Mouse (Mus musculus) adrenal gland, adult 2 months (tissue): ENCODE results near the gene Wfdc1. TPM values are rescaled to one million over a fixed set of nuclear protein-coding genes. Genes with fewer than 3 reads are reported as not detected.

Source experiments
- DNase-seq: peaks from one replicate; pipeline ENCODE4 v3.0.0; 2021
- polyA plus RNA-seq: library from polyadenylated mRNA; depleted of rRNA; stranded (reverse); fragments of >200 nt; gene quantifications from 2 replicates; pipeline ENCODE4 v1.2.3, GENCODE M21; 2012
- total RNA-seq, 2 experiments: library from RNA; stranded (reverse); gene quantifications; 2 replicates each; pipeline ENCODE4 v1.2.3; 2021

The Wfdc1 gene
- total and polyA plus RNA-seq, 3 experiments, result 17.0 to 41.3 (median 21.0) TPM

DNA sequence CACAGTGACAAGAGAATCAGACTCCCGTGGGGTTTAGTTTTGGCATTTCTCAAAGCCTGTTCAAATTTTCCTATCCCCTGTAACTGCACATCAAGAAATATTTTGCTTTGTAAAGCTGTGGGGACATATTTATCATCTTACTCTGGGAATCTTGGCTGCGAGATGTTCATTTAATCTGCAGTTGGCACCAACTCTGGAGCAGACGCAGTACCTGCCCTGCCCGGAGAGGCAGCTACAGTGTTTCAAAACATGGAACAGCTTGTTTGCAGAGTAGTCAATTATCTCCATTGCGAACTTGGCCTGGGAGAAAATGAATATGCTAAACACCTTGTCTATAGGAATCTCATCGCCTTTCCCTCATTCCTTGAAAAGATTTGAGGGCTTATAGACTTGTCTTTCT, 27.9 kb upstream of the Wfdc1 start:
- no peak for DNase-seq

DNA sequence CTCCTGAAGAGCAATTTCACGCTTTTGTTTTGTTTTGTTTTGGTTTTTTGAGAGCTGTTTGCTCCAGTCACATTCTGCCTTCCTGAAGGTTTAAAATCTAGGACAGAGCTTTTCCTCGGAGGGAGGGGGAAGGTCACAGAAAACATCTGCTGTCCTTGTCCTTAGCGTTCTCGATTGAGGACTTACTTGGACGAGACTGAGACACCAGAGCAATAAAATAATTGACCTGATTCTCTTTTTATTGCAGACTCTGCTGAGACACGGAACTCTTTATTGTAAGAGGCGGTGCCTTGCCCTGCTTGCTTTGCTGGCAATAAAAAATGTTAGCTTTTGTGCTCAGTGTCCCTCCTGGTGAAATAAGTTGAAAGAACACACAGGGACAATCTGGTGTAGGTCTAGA, 26.4 kb upstream of the Wfdc1 start:
- peak; percentile 55 for DNase-seq

DNA sequence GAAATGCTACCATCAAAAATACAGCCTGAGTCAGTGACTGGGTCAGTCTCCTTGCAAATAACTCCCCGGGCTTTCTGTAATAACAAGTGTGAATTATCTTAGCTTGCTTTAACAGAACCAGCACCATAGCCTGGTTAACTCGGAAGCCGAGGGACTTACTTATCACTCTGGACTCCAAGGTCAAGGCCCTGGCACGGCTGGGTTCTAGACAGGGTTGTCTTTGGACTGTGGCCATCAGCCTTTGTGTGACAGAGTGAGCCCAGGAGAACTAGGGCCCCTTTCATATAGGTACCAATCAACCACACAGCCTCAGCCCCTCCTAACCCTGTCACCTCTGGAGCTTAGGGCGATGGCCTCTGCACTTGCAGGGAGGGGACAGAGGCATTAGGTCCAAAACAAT, 25.1 kb upstream of the Wfdc1 start:
- peak; percentile 76 for DNase-seq

DNA sequence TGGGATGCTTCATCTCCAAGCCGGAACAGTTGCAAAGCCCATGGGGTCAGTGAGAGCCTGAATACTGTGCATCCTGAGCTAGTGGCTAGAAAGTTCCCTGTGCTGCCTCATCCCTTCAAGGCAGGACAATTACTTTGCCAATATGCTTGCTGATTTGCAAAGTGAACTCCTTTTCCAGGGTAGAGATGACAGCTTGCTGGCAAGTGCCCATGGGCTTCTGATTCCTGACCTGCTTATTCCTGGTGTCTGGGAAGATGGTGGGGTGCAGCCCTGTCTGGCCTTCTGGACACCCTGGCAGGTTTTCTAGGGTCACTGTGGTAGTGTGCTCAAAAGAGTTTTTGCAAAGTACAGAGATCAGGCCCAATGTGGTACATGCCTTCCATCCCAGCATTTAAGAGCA, 23.2 kb upstream of the Wfdc1 start:
- no peak for DNase-seq

DNA sequence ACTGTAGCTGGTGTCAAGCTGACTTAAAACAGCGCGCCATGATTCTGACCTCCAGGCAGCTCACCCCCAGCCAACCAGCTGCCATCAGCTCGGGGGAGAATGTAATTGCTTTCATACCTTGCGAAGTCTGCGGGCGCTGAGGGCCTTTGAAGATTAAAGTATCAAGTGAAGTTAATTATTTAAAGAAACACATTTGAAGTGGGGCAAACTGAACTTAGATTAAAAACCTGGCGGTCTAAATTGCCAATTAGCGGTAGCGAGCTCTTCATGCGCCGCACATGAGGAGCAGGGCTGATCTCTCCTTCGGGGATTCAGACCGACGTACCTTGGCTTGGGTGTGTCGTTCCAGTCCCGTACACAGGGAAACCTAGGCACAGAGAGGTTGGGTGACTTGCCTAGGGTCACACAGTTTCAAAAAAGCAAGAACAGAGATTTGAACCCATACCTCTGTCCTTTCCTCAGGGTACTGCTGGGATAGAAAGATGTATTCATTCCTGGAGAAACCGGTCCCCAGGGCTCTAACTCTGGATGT, 21.7 kb upstream of the Wfdc1 start:
- no peak for DNase-seq

DNA sequence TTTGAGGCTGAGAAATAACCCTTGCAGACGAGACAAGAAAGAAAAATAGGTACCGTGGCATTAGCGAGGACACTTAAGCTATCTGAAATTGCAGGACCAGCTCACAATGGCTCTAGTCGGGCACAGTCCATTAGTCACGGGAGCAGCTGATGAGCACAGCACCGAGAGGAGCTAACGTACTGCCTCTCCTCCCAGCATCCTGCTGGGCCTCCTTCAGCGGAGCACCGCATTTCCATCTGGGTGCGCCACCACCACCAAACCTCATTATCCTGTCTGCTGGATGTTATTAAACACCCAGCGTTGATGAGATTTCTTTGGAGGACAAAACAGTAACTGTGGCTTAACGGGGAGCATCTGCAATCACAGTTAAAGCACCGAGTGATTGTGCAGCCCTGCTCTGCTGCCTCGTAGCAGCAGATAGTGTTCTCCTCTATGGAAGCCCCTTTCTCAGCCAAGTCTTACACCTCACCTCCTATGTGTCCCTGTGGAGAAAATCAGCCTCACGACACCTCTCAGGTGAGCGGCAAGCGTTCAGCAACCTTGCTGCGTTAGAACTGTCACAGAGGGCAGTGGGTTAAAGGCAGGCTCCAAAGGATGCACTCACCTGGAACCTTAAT, 21.1 kb upstream of the Wfdc1 start:
- DNase-seq, result no peak

DNA sequence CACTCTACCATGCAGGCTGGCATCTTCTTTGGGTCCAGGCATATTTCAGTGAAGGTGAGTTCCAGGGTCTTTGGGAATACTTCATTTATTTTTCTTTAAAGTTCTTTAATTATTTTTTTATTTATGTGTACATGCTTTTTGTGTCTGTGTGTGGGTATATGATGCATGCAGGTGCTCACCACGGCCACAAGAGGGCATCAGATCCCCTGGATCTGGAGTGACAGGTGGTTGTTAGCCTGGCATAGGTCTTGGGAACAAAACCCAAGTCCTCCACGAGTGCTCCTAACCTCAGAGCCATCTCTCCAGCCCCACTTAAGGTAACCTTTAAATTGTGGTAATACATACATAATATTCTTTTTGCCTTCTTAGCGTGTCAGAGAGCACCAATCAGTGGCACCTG, 20.0 kb upstream of the Wfdc1 start:
- DNase-seq, result no peak

DNA sequence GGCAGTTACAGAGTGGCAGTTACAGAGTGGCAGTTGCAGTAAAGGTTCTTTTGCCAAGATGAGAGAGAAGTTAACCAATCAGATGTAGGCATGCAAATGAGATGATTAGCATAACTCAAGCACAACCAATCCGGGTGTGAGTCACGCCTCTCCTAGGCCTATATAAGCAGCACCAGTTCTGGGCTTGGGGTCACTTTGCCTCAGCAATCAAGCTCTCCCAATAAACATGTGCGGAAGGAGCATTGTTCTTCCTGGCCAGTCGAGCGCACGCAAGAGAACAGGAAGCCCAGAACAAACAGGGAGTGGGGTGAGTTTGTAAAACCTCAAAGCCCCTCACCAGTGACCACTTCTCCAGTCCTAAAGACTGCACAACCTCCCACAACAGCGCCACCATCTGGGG, 19.3 kb upstream of the Wfdc1 start:
- DNase-seq, result no peak

DNA sequence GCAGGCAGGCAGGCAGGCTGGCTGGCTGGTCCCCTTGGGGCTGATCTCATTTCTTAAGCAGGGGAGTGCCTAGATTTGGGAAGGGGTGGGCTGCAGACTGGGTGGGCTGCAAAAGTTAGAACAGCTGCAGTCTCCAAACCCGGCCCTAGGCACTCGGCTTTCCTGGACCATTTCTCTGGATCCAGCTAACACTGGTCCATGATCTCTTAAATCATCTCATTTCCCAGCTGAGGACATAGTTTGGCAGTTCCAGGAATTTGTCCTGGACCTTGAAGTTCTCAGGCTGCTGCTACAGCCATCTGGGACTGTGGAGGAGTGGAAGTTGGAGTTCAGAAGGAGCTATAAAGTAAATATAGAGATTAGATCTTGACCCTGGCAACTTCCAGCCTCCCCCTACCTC, 14.8 kb upstream of the Wfdc1 start:
- peak; percentile 51 for DNase-seq

DNA sequence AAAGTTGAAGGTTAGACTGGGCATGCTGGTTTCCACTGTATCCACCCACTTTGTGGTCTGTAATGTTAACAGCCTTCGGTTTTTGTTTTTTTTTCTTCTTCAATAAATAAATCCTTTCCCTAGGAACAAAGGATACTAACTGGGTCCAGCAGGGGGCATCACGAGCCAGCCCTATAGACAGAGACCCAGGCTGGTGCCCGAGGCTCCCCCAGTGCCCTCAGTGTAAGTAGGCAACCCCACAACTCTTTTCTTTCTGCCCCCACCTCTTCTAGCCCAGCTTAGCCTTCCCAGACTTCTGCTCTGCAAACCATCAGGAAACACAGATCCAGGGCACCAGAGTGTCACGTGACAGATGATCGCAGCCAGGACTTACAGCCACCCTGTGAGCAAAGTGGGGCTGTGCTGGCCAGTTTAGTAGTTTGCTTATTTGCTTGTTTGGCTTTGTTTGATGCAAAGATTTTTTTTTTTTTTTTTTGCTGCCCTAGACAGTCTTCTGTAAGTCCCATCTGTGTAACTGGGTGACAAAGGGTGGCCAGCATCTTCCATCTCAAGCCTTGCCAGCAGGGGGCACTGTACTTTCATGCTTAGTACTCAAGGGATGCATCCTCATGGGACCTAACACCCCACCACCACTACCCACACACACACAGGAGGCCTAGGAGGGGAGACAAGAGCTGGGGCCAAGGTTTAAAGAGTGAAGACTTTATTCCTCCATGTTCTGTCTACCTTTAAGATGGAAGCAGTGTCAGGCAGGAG, 9.3 kb upstream of the Wfdc1 start:
- DNase-seq, result peak; percentile 47

DNA sequence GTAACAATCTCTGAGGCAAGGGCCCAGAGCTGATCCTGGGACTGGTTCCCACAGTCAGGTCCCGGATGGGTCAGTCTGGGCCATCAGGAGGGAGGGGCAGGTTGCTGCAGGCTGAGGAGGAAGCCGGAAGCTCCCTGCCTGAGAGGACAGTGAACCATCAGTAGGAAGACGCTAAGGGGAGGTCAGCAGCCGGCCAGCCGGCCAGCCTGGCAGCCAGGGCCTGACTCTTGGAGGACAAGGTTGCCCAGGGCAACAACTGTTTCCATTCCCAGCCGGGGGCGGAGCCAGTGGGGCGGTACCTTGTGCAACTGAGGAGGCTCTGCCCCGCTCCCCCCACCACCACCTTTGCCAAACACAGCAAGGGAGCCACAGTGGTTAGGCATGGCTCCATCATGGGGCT, 5.1 kb upstream of the Wfdc1 start:
- DNase-seq, result peak; percentile 86

DNA sequence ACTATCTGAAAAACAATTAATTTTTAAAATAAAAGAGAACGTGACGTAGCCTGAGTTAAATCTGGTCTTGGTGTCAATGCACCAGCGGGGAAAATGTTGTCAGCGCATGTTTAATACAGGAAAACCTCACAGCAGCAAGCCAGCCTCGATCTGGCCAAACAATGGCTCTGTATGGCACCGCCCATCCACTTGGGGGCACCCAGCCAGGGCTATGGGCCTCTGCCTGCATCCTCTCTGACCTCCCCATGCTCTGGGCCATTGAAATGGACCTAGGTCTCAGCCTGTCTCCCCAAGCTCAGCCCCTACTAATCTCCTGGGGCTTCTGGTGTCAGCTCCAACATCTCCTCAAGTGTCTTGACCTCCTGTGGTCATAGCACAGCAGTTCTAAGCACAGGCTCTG, 4.3 kb upstream of the Wfdc1 start:
- DNase-seq, result no peak

DNA sequence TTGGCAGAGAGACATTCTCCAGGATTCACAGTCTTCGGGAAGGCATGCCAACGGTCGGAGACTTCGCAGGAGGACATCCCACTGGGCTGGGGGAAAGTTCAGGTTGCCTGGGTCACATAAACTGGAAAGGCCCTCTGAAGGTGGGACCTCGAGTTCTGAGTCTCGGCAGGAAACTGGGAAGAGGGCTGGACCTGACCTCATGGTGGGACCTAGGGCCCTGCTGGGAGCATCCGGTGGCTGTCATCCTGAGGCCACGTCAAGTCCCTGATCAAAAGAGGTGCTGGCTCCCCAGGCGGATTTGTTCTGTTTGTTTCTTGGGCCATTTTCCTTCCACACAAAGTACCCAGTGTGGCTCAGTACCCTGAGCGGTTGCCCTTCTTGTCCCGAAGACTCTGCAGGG, 2.7 kb upstream of the Wfdc1 start:
- no peak for DNase-seq

DNA sequence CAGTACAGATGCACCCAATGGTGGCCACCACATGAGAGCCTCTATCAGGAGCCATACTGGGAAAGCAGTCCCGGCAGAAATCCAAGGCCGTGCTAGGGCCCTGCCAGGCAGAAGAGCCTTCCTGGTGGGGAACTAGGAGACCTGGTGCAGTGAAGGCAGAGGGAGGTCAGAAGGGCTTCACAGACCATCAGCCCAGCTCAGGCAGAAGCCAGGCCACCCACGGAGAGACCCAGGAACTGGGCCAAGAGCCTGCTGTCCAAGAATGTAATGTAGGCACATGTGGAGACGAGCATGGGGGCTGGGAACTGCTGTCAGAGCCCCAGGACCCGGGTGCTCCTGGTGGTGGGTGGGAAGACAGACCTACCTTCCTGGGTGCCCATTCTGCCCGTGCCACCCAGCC, 895 bp upstream of the Wfdc1 start:
- DNase-seq, result no peak

DNA sequence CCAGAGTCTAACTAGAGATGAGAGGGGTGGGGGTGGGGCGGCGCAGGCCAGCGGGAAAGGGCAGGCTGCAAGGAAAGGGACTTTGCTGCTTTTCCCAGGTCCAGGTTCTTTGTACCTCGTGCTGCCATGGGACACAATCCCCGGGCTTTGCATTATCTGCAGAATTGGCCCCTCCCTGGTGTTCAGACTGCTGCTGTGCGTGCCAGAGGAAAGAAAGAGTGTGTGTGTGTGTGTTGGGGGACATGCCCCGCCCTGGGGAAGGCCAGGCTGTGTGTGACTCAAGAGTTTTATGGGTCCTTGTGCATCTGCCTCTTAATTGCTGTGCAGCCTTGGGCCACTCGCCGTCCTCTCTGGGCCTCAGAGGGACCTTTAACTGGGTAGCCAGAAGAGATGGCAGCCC, 2.3 kb downstream of the Wfdc1 start:
- DNase-seq, result no peak

DNA sequence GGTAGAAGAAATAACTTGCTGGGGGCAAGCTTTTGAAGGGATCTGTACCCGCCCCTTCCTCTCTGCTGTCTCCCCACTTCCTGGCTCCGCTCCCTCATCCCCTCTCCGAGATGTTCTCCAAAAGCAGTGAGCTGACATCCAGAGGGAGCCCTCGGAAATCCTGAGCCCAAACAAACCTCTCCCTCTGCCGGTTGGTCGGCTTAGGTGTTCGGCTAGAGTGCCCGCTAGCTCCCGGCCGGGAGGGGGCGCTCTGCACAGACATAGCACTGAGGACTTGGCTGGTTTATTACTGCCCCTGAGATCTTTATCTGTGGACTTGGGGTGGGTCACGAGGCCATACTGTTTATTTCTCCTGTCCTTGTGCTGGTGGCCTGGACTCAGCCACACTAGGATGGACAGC, 3.1 kb downstream of the Wfdc1 start:
- no peak for DNase-seq

DNA sequence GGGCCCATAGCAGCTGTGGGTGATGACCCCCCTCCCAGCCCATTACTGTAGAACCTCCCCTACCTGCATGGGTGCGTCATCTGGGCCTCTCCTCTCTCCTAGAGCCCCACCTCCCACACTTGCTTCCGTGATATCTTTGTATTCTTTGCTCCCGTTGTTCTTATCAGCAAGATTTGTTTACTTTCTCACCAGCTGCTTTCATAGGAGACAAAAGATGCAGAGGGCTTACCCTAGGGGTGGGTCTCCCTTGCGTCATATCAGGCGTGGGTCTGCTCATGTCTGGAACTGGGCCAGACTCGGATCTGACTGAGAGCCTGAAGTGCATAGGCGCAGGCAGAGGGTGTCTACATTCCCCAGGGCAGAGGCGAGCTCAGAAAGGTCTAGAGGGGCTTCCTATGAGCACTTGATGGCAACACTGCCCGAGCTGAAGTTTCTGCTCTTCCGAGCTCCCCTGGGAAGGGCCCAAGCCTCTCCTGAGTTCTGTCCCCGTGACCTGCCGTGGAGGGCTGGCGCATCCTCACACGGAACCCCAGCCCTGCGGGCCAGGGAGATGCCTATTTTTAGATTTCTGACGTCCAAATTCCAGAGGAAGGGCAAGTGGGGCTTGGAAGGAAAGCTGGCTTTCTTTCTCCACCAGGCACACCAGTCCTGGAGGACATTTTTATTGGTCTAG, 4.4 kb downstream of the Wfdc1 start:
- peak; percentile 72 for DNase-seq

DNA sequence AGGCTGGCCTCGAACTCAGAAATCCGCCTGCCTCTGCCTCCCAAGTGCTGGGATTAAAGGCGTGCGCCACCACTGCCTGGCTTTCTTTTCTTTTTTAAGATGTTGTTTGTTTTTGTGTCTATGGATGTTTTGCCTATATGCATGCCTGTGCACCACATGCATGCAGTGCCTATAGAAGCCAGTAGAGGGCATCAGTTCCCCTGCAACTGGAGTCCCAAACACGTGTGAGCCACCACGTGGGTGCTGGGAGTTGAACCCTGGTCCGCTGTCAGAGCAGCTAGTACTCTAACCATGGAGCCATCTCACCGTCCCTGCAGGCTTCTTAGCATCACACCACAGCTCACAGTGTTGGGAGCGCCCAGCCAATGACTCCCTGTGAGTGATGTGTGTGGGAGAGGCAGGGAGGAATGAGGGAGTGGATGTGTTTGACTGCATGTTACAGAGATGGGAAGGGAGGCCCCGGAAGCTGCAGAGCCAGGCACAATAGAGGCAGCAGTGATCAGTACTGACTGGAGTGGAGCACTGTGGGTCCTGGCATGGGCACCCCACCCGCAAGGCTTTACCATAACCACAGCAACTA, 7.9 kb downstream of the Wfdc1 start:
- no peak for DNase-seq

DNA sequence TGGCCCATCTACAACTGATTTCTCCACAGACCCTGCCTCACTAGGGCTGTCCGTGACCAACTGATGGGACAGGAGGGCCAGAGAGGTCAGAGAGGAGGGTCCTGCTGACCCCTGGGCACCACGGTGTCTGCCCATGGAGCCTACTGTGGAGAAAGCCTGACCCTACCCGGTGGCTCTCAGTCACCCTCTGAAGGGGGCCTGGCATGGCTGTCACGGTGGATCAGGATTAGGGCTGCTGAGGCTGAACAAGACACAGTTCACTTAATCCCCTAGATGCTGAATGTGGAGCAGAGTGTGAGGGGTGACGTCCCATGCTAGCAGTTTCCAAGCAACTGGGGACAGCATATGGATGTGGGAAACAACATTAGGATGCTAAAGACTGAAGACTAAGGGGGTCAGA, 9.3 kb downstream of the Wfdc1 start:
- DNase-seq, result no peak

DNA sequence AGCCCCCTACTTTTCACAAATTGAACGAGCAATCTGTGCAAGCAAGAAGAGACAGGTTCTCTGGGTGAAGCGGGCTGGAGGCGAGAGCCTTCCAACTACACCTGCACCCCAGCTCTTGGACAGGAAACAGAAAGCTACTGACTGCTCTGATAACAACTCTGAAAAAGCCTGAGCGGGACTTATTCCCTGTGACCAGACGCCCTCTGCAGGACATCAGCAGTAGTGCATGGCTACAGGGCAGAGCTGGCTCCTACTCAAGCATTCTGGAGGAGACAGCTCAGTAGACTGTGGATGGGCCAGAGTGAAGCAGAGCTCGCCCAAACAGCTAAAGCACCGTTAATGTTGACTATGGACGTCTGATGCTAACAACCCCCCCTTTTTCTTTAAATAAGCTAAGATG, 10.2 kb downstream of the Wfdc1 start:
- DNase-seq, result peak; percentile 92

DNA sequence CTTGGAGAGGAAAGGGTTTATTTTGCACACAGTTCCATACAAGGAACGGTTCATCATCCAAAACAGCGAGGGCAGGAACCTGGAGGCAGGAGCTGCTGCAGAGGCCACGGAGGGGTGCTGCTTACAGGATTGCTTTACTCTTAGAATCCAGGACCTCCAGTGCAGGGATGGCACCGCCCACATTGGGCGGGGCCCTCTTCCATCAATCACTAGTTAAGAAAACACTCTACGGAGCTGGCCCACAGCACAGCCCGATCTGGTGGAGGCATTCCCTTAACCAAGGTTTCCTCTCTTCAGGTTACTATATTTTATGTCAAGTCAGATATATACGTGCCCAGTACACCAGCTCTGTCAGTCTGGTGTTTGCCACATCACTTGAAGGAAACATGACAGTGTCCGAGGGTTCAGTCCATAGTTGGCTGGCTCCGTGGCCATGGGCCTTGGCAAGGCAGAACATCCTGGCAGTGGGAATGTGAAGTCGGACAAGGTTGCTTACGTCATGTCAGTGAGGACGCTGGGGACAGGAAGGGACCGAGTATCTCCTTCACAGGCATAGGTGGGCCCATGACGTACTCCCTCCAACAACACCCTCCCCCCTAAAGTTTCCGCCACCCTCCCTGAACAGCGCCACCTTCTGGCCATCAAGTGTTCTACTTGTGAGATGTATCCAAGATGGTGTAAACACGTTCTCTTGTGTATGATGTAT, 12.1 kb downstream of the Wfdc1 start:
- DNase-seq, result peak; percentile 80

DNA sequence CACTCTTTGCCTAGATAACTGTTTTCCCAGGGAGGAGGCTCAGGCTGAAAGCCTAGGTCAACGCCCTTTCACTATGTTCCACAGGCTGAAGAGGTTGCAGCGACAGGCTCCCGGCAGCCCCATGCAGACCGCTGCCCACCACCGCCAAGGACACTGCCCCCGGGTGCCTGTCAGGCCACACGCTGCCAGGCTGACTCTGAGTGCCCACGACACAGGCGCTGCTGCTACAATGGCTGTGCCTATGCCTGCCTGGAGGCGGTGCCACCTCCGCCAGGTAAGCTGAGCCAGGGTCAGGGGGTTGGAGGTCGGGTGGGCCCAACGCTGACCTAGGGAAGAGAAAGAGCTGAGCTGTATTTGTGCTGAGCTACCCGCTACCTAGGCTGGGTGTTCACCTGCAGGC, 13.0 kb downstream of the Wfdc1 start:
- no peak for DNase-seq
